Mouse (Mus musculus) layer of hippocampus, adult 2 months (tissue): ENCODE measurements around the gene Fcgr3. TPM values are rescaled to one million over a fixed set of nuclear protein-coding genes. Genes with fewer than 3 reads are reported as not detected.

Source experiments
- DNase-seq, 2 experiments: peaks; one replicate each; pipeline ENCODE4 v3.0.0; 2022; ENCODE audit warnings: low spot score in 2 of 2
- H3K27ac ChIP-seq: fragments of 200-600 bp; 2 replicates; pipeline ENCODE4 v1.8.1; 2022
- H3K4me3 ChIP-seq: fragments of 200-600 bp; 2 replicates; pipeline ENCODE4 v1.8.1; 2022; ENCODE audit warnings: mild to moderate bottlenecking
- CTCF ChIP-seq: fragments of 200-600 bp; conservative IDR thresholded peaks from 2 replicates; pipeline ENCODE4 v1.8.1; 2022; ENCODE audit warnings: antibody characterized with exemption, mild to moderate bottlenecking, moderate library complexity
- total RNA-seq, 2 experiments: library from RNA; stranded (reverse); gene quantifications; 2 replicates each; pipeline ENCODE4 v1.2.3; 2021

The Fcgr3 gene
- total RNA-seq, 2 experiments from 2014 or later, result 12.0 to 12.3 TPM

- Histone ChIP-seq H3K4me3 (0 out of 2 replicates have a peak overlapping the region, but pooled peaks have one; percentile 8), H3K27ac (no peak overlapping the region)
- DNase-seq, result no peak
- no peak for TF ChIP-seq CTCF
These were observed 29.1 kb downstream of the Fcgr3 start for GRCm38 (mm10) chr1:171035611-171036010.

DNA sequence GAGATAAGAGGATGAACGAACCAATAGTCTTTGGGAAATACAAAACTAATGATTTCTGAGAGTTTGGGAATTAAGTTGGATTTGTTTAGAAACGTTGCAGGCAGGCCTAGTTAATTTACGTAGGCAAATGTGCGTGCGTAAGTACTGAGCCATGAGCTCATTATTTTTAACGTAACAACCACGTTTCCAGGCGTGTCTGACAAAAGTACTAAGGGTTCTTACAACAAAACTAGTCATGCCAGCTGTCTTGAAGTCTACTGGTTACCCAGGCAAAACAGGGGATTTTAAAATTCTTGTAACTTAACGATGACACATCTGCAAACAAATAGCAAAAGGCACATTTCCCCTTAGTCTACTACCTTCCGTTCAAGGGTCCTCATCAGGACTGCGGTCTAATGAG, 30.5 kb downstream of the Fcgr3 start:
- Histone ChIP-seq H3K27ac (0 out of 2 replicates have a peak overlapping the region, but pooled peaks have one; percentile 19), H3K4me3 (peak overlapping the region; percentile 68)
- DNase-seq, result peak in 1 of 2 experiments; percentile 20
- TF ChIP-seq CTCF, result no peak

DNA sequence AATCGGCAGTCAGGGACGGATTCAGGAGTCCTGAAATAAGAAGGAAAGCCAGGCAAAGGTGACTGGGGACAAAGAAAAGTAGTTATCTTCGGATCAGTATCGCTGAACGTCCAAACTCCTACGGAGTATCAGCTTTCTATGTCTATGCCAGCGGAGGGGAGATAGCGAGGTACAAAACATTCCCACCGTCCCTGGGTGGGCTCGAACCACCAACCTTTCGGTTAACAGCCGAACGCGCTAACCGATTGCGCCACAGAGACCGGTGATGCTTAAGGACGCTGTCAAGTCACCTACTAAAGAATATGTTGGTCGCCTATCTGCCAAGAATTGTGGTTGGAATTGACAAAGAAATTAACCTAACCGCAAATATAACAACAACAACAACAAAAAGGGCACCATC, 31.0 kb downstream of the Fcgr3 start:
- no peak for TF ChIP-seq CTCF
- 0 out of 2 replicates have a peak overlapping the region, but pooled peaks have one; percentile 19 for H3K27ac ChIP-seq
- peak overlapping the region; percentile 68 for H3K4me3 ChIP-seq
- DNase-seq, result peak; percentile 89 to 91

GRCm38 (mm10) chr1:171033196-171033595, 31.5 kb downstream of the Fcgr3 start:
- H3K27ac ChIP-seq, result no peak overlapping the region
- TF ChIP-seq CTCF, result no peak
- H3K4me3 ChIP-seq, result peak overlapping the region; percentile 68
- DNase-seq, result no peak

DNA sequence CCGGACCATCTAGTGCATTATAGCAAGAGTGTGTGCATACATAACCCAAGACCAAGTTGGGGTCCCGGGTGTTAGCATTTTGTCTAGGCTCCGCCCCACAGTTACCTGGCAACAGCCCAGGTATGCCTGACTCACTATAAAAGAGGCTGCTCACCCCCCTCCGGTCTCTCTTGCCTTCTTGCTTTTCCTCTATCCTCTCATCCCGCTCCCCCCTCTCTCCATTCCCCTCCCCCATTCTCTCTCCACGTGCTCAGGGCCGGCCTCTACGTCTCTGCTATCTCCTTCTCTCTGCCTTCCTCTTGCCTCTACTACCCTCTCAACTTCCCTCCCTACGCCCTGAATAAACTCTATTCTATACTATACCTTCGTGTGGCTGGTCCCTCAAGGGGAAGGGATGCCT, 32.0 kb downstream of the Fcgr3 start:
- Histone ChIP-seq H3K4me3 (peak overlapping the region; percentile 68), H3K27ac (no peak overlapping the region)
- TF ChIP-seq CTCF, result no peak
- DNase-seq, result no peak

- no peak overlapping the region for H3K4me3 ChIP-seq
- no peak for TF ChIP-seq CTCF
- no peak for DNase-seq
- no peak overlapping the region for H3K27ac ChIP-seq
These were observed 33.0 kb downstream of the Fcgr3 start for GRCm38 (mm10) chr1:171031752-171032151.

DNA sequence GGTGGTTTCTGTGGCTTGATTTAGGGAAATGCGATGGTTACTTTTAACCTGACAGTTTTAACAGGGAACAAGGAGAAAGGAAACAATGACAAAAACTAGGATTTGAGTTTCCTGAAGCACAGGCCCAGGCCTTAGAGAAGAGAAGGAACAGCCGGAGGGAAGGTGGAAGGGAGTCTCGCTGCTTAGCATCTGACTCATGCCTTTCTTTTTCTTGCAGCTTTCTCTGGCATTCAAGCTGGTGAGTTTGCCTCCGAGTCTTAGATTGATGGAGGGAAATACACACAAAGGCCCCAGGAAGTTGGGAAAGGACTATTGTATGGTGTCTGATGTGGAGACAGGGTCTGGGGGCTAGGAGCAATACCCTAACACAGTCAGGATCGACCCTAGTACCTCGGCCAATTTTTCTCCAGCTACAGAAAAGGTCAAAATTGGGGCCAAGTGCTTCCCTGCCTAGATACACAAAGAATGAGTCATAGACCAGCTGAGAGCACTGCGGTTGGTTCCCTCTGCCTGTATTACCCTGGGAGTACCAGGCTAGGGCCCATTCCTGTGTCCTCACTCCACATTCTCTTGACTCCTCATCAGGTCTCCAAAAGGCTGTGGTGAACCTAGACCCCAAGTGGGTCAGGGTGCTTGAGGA, 45.3 kb downstream of the Fcgr3 start:
- H3K4me3 ChIP-seq, result no peak overlapping the region
- H3K27ac ChIP-seq, result no peak overlapping the region
- TF ChIP-seq CTCF, result no peak
- no peak for DNase-seq

DNA sequence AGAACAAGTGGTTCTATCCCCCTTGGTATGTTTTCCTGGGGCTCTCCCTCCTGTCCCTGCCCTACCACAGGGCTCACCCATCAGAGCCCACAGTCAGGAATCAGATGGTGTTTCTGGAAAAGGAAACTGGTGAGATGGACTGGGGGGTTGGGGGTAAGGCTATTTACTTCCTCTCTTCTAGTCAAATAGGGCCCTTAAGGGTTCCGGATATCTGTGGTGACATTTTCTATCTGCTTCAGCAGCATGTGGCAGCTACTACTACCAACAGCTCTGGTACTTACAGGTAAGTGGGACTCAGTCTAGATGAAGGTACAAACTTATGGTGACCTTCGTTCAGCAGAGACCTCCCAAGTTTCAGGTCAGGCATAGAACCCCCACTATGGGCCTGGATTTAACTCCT, 46.0 kb downstream of the Fcgr3 start, which contains the start of gene Fcgr4:
Fcgr4 (plus strand) TSS at position 184 of the 400 bp plus-strand sequence.
- TF ChIP-seq CTCF, result no peak
- H3K27ac ChIP-seq, result no peak within 1 kb of the TSS
- H3K4me3 ChIP-seq, result no peak within 1 kb of the TSS
- DNase-seq, result no peak

GRCm38 (mm10) chr1:171017468-171018158, 47.1 kb downstream of the Fcgr3 start:
- DNase-seq, result no peak
- TF ChIP-seq CTCF, result no peak
- H3K27ac ChIP-seq, result no peak overlapping the region
- H3K4me3 ChIP-seq, result no peak overlapping the region

DNA sequence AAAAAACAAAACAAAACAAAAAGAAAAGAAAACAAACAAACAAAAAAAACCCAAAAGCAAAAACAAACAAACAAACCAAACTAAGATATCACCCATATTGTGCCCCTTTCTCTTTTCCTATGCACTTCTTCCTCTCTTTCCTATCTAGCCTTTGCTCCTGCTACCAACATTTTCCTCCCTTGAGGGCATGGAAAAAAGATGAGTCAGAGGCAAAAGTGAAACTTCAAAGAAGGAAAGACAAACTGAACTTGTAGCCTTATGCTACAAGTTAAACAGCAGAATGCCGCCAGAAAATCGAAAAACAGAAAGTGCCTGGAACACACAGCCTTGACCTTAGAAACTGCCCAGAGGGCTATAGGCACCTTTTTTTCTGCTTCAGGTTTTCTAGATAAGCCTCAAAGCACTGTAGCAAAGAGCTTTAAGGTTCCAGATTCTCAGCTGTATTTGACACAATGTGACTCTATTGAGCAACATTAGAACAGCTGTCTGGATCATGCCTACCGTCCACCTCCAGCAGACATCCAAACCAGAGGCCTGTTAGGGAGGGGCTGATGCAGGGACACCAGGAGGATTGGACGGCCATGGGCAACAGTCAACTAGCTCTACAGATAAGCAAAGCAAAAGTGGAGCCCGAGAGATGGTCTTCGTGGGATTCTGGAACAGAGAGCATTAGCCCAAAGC, 47.9 kb downstream of the Fcgr3 start:
- Histone ChIP-seq H3K27ac (no peak overlapping the region), H3K4me3 (no peak overlapping the region)
- no peak for TF ChIP-seq CTCF
- DNase-seq, result no peak

- TF ChIP-seq CTCF, result no peak
- H3K27ac ChIP-seq, result no peak overlapping the region
- DNase-seq, result no peak
- no peak overlapping the region for H3K4me3 ChIP-seq
These were observed 53.0 kb downstream of the Fcgr3 start for GRCm38 (mm10) chr1:171011733-171012132.

- TF ChIP-seq CTCF, result peak; percentile 51
- no peak overlapping the region for H3K27ac ChIP-seq
- H3K4me3 ChIP-seq, result no peak overlapping the region
- no peak for DNase-seq
These were observed 57.8 kb downstream of the Fcgr3 start for GRCm38 (mm10) chr1:171006905-171007304.

GRCm38 (mm10) chr1:171006335-171006734, 58.4 kb downstream of the Fcgr3 start:
- no peak overlapping the region for H3K27ac ChIP-seq
- DNase-seq, result no peak
- no peak for TF ChIP-seq CTCF

More at GRCm38 (mm10) chr1:171006335-171006734, 58.4 kb downstream of the Fcgr3 start:
- H3K4me3 ChIP-seq, result no peak overlapping the region
